Mouse (Mus musculus) neutrophil, adult 65 days (primary cell): ENCODE data around the gene Serf1. TPM values are rescaled to one million over a fixed set of nuclear protein-coding genes. Genes with fewer than 3 reads are reported as not detected.

Source experiments
- total RNA-seq: library from RNA; stranded (reverse); gene quantifications from 2 replicates; pipeline ENCODE4 v1.2.4, GENCODE M21; 2023

The Serf1 gene
- total RNA-seq, result 1.7 and 2.4 TPM in 2 replicates

DNA sequence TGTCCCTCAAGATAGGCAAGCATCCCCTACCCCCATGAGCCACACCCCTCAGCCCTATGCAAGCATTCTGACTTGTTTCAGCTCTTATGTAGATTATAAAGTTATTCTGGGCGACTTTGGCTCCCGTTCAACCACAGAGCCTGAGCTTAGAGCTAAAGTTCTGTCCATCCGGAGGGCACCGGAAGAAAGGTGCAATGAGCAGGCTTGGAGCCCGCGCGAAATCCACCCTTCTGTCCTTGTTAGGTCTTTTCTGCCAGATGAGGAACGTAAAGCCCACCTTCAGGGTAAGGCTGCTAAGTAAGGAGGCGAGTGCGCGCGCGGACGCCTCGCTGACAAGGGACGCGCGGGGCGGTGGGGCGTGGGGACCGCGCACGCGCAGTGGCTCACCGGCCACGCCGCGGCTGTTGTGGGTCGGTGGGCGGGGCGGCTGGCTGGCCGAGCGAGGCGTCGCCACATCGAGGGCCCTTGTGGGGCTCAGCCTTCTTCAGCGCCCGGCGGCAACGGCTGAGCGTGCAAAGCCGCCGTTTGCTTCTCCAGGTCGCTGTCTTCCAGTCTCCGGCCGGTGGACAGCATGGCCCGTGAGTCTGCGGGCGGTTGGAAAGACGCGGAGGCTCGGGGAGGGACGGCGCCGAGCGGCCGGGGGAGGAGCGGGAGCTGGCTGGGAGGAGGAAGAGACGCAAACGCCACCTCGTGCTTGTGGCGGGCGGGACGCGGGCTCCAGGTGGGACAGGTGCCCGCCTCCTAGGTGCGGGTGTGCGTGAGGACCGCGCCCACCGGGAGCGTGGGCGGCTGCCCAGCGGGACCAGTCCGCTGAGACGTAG lies at the start of gene Serf1:
Gene Serf1, plus strand, starts transcription at position 361 of the 821 bp plus-strand sequence.

DNA sequence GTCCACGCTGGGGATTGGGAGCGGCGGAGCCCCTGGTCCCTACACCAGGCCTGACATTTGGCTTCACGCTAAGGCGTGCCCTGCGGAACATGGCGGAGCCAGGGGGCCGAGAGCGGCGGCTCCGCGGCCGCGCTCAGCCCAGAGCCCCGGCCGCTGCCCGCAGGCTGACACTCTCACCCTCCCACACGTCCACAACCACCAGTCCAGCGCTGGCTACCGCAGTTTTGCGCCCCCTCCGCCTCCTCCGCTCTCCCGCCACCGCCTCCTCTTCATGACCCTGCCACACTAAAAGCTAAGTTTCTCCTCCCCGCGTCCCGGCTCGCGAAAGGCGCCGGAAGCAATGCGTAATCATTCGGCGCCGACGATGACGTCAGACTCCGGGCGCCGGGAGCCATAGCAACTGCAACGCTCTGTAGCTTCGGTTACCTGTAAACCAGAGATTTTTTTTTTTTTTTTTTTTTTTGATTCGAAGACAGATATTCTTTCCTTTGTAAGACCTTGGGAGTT lies 4.0 kb upstream of the Serf1 start, which contains the start of gene Bdp1:
Gene Bdp1, minus strand, starts transcription at position 323 of the 507 bp plus-strand sequence.

DNA sequence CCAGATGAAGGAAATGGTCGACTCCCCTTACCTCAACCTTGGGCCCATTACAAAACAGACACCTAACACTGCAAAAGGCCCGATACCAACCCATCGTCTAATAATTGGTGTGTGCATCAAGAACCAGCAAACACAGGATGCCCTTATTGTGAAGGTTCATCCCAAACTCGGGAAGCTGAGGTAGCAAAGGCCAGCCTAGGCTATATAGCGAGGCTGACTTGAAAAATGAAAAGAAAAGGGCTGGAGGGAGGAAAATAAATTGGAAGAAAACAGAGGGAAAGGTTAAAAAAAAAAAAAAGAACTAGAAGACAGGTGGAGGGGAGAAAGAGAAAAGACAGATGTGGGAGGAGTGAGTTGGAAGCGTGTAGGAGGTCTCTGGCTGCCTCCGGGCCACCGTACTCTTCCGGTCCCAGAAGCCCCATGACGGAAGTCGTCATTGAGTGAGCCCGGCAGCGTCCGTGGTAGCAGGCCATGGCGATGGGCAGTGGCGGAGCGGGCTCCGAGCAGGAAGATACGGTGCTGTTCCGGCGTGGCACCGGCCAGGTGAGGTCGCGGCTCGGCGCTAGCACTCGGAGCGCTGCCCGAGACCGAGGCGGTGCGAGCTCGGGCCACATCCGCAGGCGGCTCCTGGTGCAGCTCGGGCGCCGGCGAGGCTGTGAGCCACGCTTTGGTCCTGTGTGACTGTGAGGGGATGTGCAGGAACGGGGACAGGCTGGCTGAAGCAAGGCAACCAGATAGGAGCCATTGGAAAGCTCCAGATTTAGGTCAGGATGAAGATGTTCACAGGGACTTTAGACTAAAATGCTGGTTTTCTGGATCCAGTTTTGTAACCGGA lies 16.8 kb downstream of the Serf1 start, which contains the start of gene Smn1:
Gene Smn1, plus strand, starts transcription at position 430 of the 835 bp plus-strand sequence.

Other genes with a start within 250 kb of the Serf1 start
- gene Cartpt, start 206.9 kb upstream of the Serf1 start, total RNA-seq, result not detected in 2 replicates
- gene Mccc2, start 92.4 kb upstream of the Serf1 start, total RNA-seq, result 1.8 and 5.4 TPM in 2 replicates
- gene Bdp1, start 3.9 kb upstream of the Serf1 start, total RNA-seq, result 37.6 and 54.6 TPM in 2 replicates
- 48.4 and 55.4 TPM in 2 replicates for gene Smn1, start 16.8 kb downstream of the Serf1 start, total RNA-seq
- gene Naip2, start 94.1 kb downstream of the Serf1 start, total RNA-seq, result 44.9 and 49.2 TPM in 2 replicates
- gene Naip5, start 138.3 kb downstream of the Serf1 start, total RNA-seq, result 22.3 and 30.8 TPM in 2 replicates
- 14.7 and 16.7 TPM in 2 replicates for gene Naip6, start 209.7 kb downstream of the Serf1 start, total RNA-seq